Mouse (Mus musculus) thymus, adult 2 months (tissue): Measurements from ENCODE around the gene C1qtnf1. TPM values are rescaled to one million over a fixed set of nuclear protein-coding genes. Genes with fewer than 3 reads are reported as not detected.

ENCODE experiments used
- DNase-seq: peaks from one replicate; pipeline ENCODE4 v3.0.0; 2021
- H3K27ac ChIP-seq: fragments of 200-500 bp; 2 replicates; pipeline ENCODE4 v1.5.1; 2012; ENCODE audit warnings: low read length, control low read depth; ENCODE audit not compliant: control insufficient read depth, insufficient read depth
- H3K27me3 ChIP-seq: fragments of 200-500 bp; 2 replicates; pipeline ENCODE4 v1.6.1; 2012; ENCODE audit warnings: mild to moderate bottlenecking, low read length, moderate library complexity, mixed read lengths; ENCODE audit not compliant: control insufficient read depth, insufficient read depth
- H3K36me3 ChIP-seq: fragments of 200-500 bp; 2 replicates; pipeline ENCODE4 v1.6.1; 2012; ENCODE audit warnings: mild to moderate bottlenecking, low read length, moderate library complexity; ENCODE audit not compliant: control insufficient read depth, insufficient read depth
- H3K4me1 ChIP-seq: fragments of 200-500 bp; replicated peaks from 2 replicates; pipeline ENCODE4 v1.6.1; 2012; ENCODE audit warnings: low read length; ENCODE audit not compliant: control insufficient read depth, insufficient read depth
- H3K4me3 ChIP-seq: fragments of 200-500 bp; 2 replicates; pipeline ENCODE4 v1.5.1; 2012; ENCODE audit warnings: mild to moderate bottlenecking, low read length, control low read depth, moderate library complexity; ENCODE audit not compliant: control insufficient read depth, insufficient read depth
- CTCF ChIP-seq: fragments of 200-500 bp; IDR thresholded peaks from 2 replicates; pipeline ENCODE4 v1.5.1; 2012; ENCODE audit warnings: mild to moderate bottlenecking, control low read depth, low read length, moderate library complexity, borderline replicate concordance; ENCODE audit not compliant: control insufficient read depth, poor library complexity, insufficient read depth; ENCODE audit errors: extremely low read depth
- POLR2A ChIP-seq: fragments of 200-500 bp; IDR thresholded peaks from 2 replicates; pipeline ENCODE4 v1.6.1; 2012; ENCODE audit warnings: mild to moderate bottlenecking, low read length, control low read depth, moderate library complexity; ENCODE audit not compliant: control insufficient read depth, poor library complexity, insufficient read depth; ENCODE audit errors: extremely low read depth
- WGBS: fragments of 180-500 bp; shearing (Covaris S2); methylation state at CpG from one replicate; pipeline ENCODE4 v1.1.7; 2018; 5-methylcytosine and 5-hydroxymethylcytosine counted together
- polyA plus RNA-seq: library from polyadenylated mRNA; depleted of rRNA; stranded (reverse); fragments of >200 nt; gene quantifications from 2 replicates; pipeline ENCODE4 v1.2.3, GENCODE M21; 2012; rRNA removed

Gene C1qtnf1
- polyA plus RNA-seq, 1 experiment: 10.6 TPM

GRCm38 (mm10) chr11:118494001-118494737 lies 66.2 kb downstream of the C1qtnf1 start:
- WGBS: 87% methylated on average over 12 of the region's 12 CpGs
- no peak for TF ChIP-seq CTCF
- TF ChIP-seq POLR2A: no peak
- Histone ChIP-seq H3K4me1 (peaks cover 4% of the 10 kb centered on the region; the same call in 1 of the 2 replicates), H3K27ac (no peak overlapping the region), H3K36me3 (no peaks in the 10 kb centered on the region), H3K4me3 (no peak overlapping the region), H3K27me3 (no peaks in the 10 kb centered on the region; the same call in 1 of the 2 replicates)
- DNase-seq: no peak

GRCm38 (mm10) chr11:118495065-118495464 lies 67.1 kb downstream of the C1qtnf1 start:
- H3K27ac ChIP-seq: no peak overlapping the region
- DNase-seq: no peak

GRCm38 (mm10) chr11:118496066-118496689 lies 68.2 kb downstream of the C1qtnf1 start:
- H3K4me1 ChIP-seq: no peaks in the 10 kb centered on the region
- no peak overlapping the region for H3K27ac ChIP-seq
- no peaks in the 10 kb centered on the region; the same call in 1 of the 2 replicates for H3K27me3 ChIP-seq
- H3K36me3 ChIP-seq: no peaks in the 10 kb centered on the region
- no peak for TF ChIP-seq CTCF
- TF ChIP-seq POLR2A: no peak
- no peak for DNase-seq
- WGBS: 87% methylated on average over 20 of the region's 20 CpGs
- no peak overlapping the region for H3K4me3 ChIP-seq

More at GRCm38 (mm10) chr11:118495065-118495464, 67.1 kb downstream of the C1qtnf1 start:
- TF ChIP-seq CTCF: no peak
- TF ChIP-seq POLR2A: no peak
- 60% methylated on average over 5 of the region's 5 CpGs for WGBS
- no peaks in the 10 kb centered on the region for H3K36me3 ChIP-seq
- no peak overlapping the region for H3K4me3 ChIP-seq
- H3K27me3 ChIP-seq: no peaks in the 10 kb centered on the region; the same call in 1 of the 2 replicates
- H3K4me1 ChIP-seq: peaks cover 4% of the 10 kb centered on the region; the same call in 1 of the 2 replicates

Other genes with a start within 250 kb of the C1qtnf1 start
- 66.7 and 70.0 TPM in 2 replicates for gene Cyth1, start 179.6 kb upstream of the C1qtnf1 start, polyA plus RNA-seq
- 28.8 and 34.6 TPM in 2 replicates for gene Usp36, start 138.0 kb upstream of the C1qtnf1 start, polyA plus RNA-seq
- 0.26 and 0.32 TPM in 2 replicates for gene Cep295nl, start 85.7 kb upstream of the C1qtnf1 start, polyA plus RNA-seq
- gene Timp2, start 72.5 kb upstream of the C1qtnf1 start, polyA plus RNA-seq: 72.6 and 78.8 TPM in 2 replicates
- gene Lgals3bp, start 26.1 kb upstream of the C1qtnf1 start, polyA plus RNA-seq: 450 and 565 TPM in 2 replicates
- gene Cant1, start 9.1 kb upstream of the C1qtnf1 start, polyA plus RNA-seq: 100 and 105 TPM in 2 replicates
- 56.5 and 58.1 TPM in 2 replicates for gene Engase, start 48.6 kb downstream of the C1qtnf1 start, polyA plus RNA-seq